Comparison of ENCODE assay signal across 23 mouse cellular contexts in the genomic region with DNA sequence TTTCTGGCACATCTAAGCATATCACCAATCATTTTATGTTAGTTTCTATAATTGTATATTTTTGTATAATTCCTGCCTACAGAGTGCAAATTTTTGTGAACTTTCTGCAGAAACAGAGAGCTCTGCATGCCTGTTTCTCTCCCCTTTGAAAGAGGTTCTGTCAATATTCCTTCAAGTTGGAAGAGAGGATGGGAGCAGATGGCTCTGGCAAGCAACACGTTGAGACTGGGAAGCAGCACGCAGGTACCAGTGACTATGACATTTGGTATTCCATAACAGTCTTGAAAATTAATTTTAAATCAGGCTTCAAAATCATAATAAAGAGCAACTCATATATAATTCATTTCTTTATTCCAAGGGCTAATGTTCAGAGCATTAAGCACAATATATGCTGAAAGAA.
DNase-seq lines count a peak whose midpoint lies in the region; ATAC-seq lines count a peak whose summit lies in the region.
"Had no signal": no experiment of that assay in that cellular context is flagged by ENCODE, and none has a peak within 500 bp of the region (broad histone marks: within the 10 kb centered on the region; RNA-seq: fewer than 3 reads in every experiment).

No protein-coding gene starts in this region.

- no peak overlapping the region for H3K4me2 ChIP-seq in intestine, embryonic 15.5 days (replicated peaks)
- H3K4me2 ChIP-seq: heart, embryonic 11.5 days; hindbrain, embryonic 12.5 days; hindbrain, embryonic 15.5 days had no signal

- no peaks in the 10 kb centered on the region for H3K27me3 ChIP-seq in intestine, embryonic 15.5 days (replicated peaks)
- H3K27me3 ChIP-seq: CH12.LX; hindbrain, embryonic 12.5 days; hindbrain, embryonic 15.5 days had no signal

- no peak overlapping the region for H3K27ac ChIP-seq in intestine, embryonic 15.5 days
- H3K27ac ChIP-seq: forebrain, embryonic 10.5 days; gastrocnemius, adult 2 months; hindbrain, embryonic 12.5 days; hindbrain, embryonic 15.5 days had no signal

- no peak overlapping the region for H3K9ac ChIP-seq in intestine, embryonic 15.5 days
- H3K9ac ChIP-seq: forebrain, postnatal 0 days; hindbrain, embryonic 12.5 days; hindbrain, embryonic 15.5 days had no signal

- 83% methylated on average over 2 of the region's 2 CpGs for WGBS in intestine, embryonic 15.5 days

- H3K4me3 ChIP-seq in intestine, embryonic 15.5 days (replicated peaks) = no peak overlapping the region
- H3K4me3 ChIP-seq: forebrain, embryonic 10.5 days; gastrocnemius, adult 2 months; hindbrain, embryonic 12.5 days; hindbrain, embryonic 15.5 days had no signal

- DNase-seq in cerebellum, postnatal 10 days = peak; percentile 64 to 68
- no peak for DNase-seq in cerebellum, adult 11-12 months
- peak; percentile 6 to 7 for DNase-seq in cerebellum, postnatal 36 days
- DNase-seq in cerebellum, adult 11 months = no peak
- DNase-seq in layer of hippocampus, adult 9-11 months = peak; percentile 11
- DNase-seq in layer of hippocampus, postnatal 25 days (ENCODE audit: extremely low spot score in 1 of 2, low spot score in 1 of 2) = no peak
- DNase-seq: adrenal gland, postnatal 10 days; adrenal gland, postnatal 36 days; B cell, adult 2 months; forebrain, postnatal 0 days; gastrocnemius, adult 2 months; gastrocnemius, postnatal 14 days; heart, adult 11 months; kidney, adult 11 months; kidney, adult 8-10 months had no signal

- no peak for ATAC-seq in intestine, embryonic 15.5 days
- ATAC-seq: forebrain, postnatal 0 days; Patski had no signal

- no peaks in the 10 kb centered on the region for H3K36me3 ChIP-seq in intestine, embryonic 15.5 days
- H3K36me3 ChIP-seq: forebrain, embryonic 10.5 days; G1E; hindbrain, embryonic 12.5 days; hindbrain, embryonic 15.5 days had no signal

- H3K4me1 ChIP-seq in intestine, embryonic 15.5 days (replicated peaks) = no peaks in the 10 kb centered on the region
- H3K4me1 ChIP-seq: hindbrain, embryonic 12.5 days; hindbrain, embryonic 15.5 days had no signal

- no peaks in the 10 kb centered on the region for H3K9me3 ChIP-seq in intestine, embryonic 15.5 days
- H3K9me3 ChIP-seq: forebrain, embryonic 10.5 days; hindbrain, embryonic 12.5 days; hindbrain, embryonic 15.5 days had no signal

Comparison
In these comparisons a context has a peak if more than half of its experiments do, and no peak if none do; other contexts are left out.
1. DNase-seq: peak in cerebellum, postnatal 10 days (2 of 2), cerebellum, postnatal 36 days (2 of 2) and layer of hippocampus, adult 9-11 months (single experiment); none in cerebellum, adult 11-12 months (single experiment), cerebellum, adult 11 months (single experiment) and layer of hippocampus, postnatal 25 days (0 of 2).